Mouse (Mus musculus): ENCODE results near the gene Usp43.
A peak's percentile ranks its signal among the peaks of the same experiment; 100 is the strongest.

DNA sequence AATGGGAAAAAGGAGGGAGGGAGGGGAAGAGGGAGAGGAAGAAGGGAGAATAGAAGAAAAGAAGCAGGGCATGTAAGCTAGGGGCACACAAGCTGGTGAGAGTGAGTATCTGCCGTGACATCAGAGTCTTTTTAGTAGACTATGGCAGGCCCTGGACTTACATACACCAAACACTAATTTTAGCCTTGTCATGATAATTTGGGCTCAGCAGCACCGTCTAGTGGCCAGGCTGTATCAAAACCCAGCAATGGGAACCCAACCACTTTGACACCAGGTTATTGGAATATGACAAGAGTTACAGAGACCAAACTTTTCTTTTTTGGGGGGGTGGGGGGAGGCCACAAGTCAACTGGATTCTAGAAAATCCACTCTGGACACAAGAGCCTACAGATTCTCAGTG lies 66.9 kb downstream of the Usp43 start:
- TF ChIP-seq CTCF (IDR thresholded peaks at IDR 0.05; ENCODE audit: low read depth) = peak; percentile 77
- no peak for TF ChIP-seq EP300 (IDR thresholded peaks at IDR 0.05; ENCODE audit: low read depth)

Measured in heart, postnatal 0 days (tissue).